Mouse (Mus musculus) layer of hippocampus, adult 8-10 months (tissue): ENCODE measurements at regions not wholly inside any gene's neighbourhood (a gene's known extent, or its start where the extent isn't known, plus 50 kb on each side); places are given as distances from the start of the nearest gene placed in this dataset.

ENCODE experiments used
- DNase-seq, 2 experiments: peaks; one replicate each; pipeline ENCODE4 v3.0.0; 2022; ENCODE audit warnings: low spot score in 2 of 2

GRCm38 (mm10) chr14:55301996-55302395 lies 80.2 kb downstream of the Dhrs2 start:
- DNase-seq: no peak

GRCm38 (mm10) chr14:55313615-55314014 lies 91.8 kb downstream of the Dhrs2 start:
- DNase-seq: no peak

GRCm38 (mm10) chr14:55323897-55324296 lies 102.1 kb downstream of the Dhrs2 start:
- no peak for DNase-seq

- no peak for DNase-seq
Observed at GRCm38 (mm10) chr14:55324335-55324734, 102.5 kb downstream of the Dhrs2 start.

GRCm38 (mm10) chr14:55333812-55334211 lies 112.0 kb downstream of the Dhrs2 start:
- no peak for DNase-seq

GRCm38 (mm10) chr14:55334305-55334704 lies 112.5 kb downstream of the Dhrs2 start:
- DNase-seq: no peak

GRCm38 (mm10) chr14:55335586-55335985 lies 113.8 kb downstream of the Dhrs2 start:
- DNase-seq: no peak

GRCm38 (mm10) chr14:55336451-55337195 lies 114.8 kb downstream of the Dhrs2 start:
- DNase-seq: no peak

GRCm38 (mm10) chr14:55338010-55338409 lies 116.2 kb downstream of the Dhrs2 start:
- no peak for DNase-seq

GRCm38 (mm10) chr14:55338500-55338899 lies 116.7 kb downstream of the Dhrs2 start:
- no peak for DNase-seq

- DNase-seq: no peak
Observed at GRCm38 (mm10) chr14:55339036-55339614, 117.3 kb downstream of the Dhrs2 start.

- no peak for DNase-seq
Observed at GRCm38 (mm10) chr14:55343341-55343740, 121.5 kb downstream of the Dhrs2 start.

GRCm38 (mm10) chr14:55343914-55344313 lies 122.1 kb downstream of the Dhrs2 start:
- DNase-seq: no peak

GRCm38 (mm10) chr14:55345091-55345490 lies 123.3 kb downstream of the Dhrs2 start:
- DNase-seq: no peak

GRCm38 (mm10) chr14:55348098-55348497 lies 126.3 kb downstream of the Dhrs2 start:
- peak in 1 of 2 experiments; percentile 14 for DNase-seq

- no peak for DNase-seq
Observed at GRCm38 (mm10) chr14:55357258-55357657, 121.3 kb upstream of the Dhrs4 start.

- no peak for DNase-seq
Observed at GRCm38 (mm10) chr14:55358429-55358828, 120.1 kb upstream of the Dhrs4 start.

GRCm38 (mm10) chr14:55362316-55362715 lies 116.2 kb upstream of the Dhrs4 start:
- no peak for DNase-seq

- no peak for DNase-seq
Observed at GRCm38 (mm10) chr14:55362757-55363156, 115.8 kb upstream of the Dhrs4 start.

GRCm38 (mm10) chr14:55370384-55370783 lies 108.2 kb upstream of the Dhrs4 start:
- DNase-seq: no peak

GRCm38 (mm10) chr14:55372960-55373359 lies 105.6 kb upstream of the Dhrs4 start:
- DNase-seq: no peak

- peak in 1 of 2 experiments; percentile 24 for DNase-seq
Observed at GRCm38 (mm10) chr14:55386773-55387172, 91.8 kb upstream of the Dhrs4 start.

GRCm38 (mm10) chr14:55387378-55387777 lies 91.2 kb upstream of the Dhrs4 start:
- no peak for DNase-seq
